Mouse (Mus musculus) forebrain, embryonic 13.5 days (tissue): ENCODE data around the gene Slco4c1. TPM values are rescaled to one million over a fixed set of nuclear protein-coding genes. Genes with fewer than 3 reads are reported as not detected.

Experiments
- ATAC-seq: fragments of 200-750 bp; cut with Nextera tagmentation; 2 replicates; pipeline ENCODE4 v1.8.0; 2017
- H3K27ac ChIP-seq: fragments of 300-500 bp; sonication (generic); 2 replicates; pipeline ENCODE4 v1.5.1; 2015; ENCODE audit warnings: inconsistent platforms, mild to moderate bottlenecking, moderate library complexity
- H3K27me3 ChIP-seq: fragments of 300-500 bp; sonication (generic); 2 replicates; pipeline ENCODE4 v1.6.1; 2015; ENCODE audit warnings: mild to moderate bottlenecking, inconsistent platforms
- H3K36me3 ChIP-seq: fragments of 300-500 bp; sonication (generic); 2 replicates; pipeline ENCODE4 v1.6.1; 2015; ENCODE audit warnings: mild to moderate bottlenecking, inconsistent platforms; ENCODE audit not compliant: poor library complexity, severe bottlenecking
- H3K4me1 ChIP-seq: fragments of 300-500 bp; sonication (generic); 2 replicates; pipeline ENCODE4 v1.6.1; 2015; ENCODE audit warnings: inconsistent platforms
- H3K4me2 ChIP-seq: fragments of 300-500 bp; sonication (generic); 2 replicates; pipeline ENCODE4 v1.6.1; 2015; ENCODE audit warnings: inconsistent platforms, mild to moderate bottlenecking, moderate library complexity
- H3K4me3 ChIP-seq: fragments of 300-500 bp; sonication (generic); 2 replicates; pipeline ENCODE4 v1.5.1; 2015; ENCODE audit warnings: mild to moderate bottlenecking, inconsistent platforms
- H3K9ac ChIP-seq: fragments of 300-500 bp; sonication (generic); 2 replicates; pipeline ENCODE4 v1.6.1; 2015; ENCODE audit warnings: mild to moderate bottlenecking, inconsistent platforms
- H3K9me3 ChIP-seq: fragments of 300-500 bp; sonication (generic); replicated peaks from 2 replicates; pipeline ENCODE4 v1.6.1; 2016; ENCODE audit warnings: inconsistent platforms
- WGBS: fragments of 180-500 bp; shearing (Covaris S2); methylation state at CpG from one replicate; pipeline ENCODE4 v1.1.7; 2015; 5-methylcytosine and 5-hydroxymethylcytosine counted together
- polyA plus RNA-seq: library from polyadenylated mRNA; unstranded; fragments of >200 nt; fragmentation: Nextera tagmentation; extraction: Ambion mirVana; gene quantifications from 2 replicates; pipeline ENCODE4 v1.2.1, GENCODE M21; 2015

Gene Slco4c1
- polyA plus RNA-seq = 0.08 and 0.23 TPM in 2 replicates

DNA sequence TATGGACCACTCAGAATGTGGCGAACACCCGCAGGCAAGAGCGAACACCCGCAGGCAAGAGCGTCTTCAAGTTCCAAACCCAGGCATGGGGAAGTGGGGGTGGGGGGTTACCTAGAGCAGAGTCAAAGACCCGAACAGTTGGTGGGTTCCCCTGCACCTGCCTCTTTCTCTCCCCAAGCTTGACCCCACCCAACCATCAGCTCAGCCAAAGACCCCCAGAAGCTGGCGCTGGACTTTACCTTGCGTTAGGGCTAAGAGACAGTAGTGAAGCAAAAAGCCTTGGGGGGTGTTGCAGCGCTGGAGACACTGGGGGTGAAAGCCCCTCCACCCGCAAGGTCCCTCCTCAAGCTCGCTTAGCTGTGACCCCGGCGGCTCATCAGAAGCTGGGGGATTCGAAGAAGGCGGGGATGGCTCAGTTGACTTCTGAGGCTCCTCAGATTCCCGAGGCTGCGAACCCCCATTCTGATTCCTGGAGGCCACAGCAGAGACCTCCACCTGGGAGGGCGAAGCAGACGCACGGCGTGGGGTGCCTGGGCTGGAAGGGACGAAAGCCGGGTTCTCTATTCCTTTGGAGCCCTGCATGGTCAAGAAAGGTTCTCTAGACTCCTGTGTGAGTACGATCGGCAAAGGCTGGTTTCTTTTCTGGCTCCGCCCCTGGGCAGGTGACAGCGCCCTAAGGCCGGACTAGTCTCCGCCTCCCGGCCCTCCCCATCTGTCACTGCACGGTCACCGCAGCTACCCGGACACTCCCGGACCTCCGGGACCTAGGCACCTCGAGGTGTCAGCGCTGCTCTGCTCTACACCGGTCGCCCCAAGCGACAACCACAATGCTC, at the start of gene Slco4c1:
Slco4c1 (minus strand) TSS at position 644 of the 833 bp plus-strand sequence.
- Histone ChIP-seq H3K4me3 (peak within 1 kb of the TSS; percentile 57), H3K9me3 (no peaks in the 10 kb centered on the region), H3K9ac (peak within 1 kb of the TSS; percentile 62), H3K4me1 (peaks cover 9% of the 10 kb centered on the region; the same call in 1 of the 2 replicates), H3K36me3 (no peaks in the 10 kb centered on the region), H3K27me3 (0 out of 2 replicates have a peak, but pooled peaks cover 13% of the 10 kb centered on the region), H3K4me2 (peak within 1 kb of the TSS; percentile 92), H3K27ac (no peak within 1 kb of the TSS)
- ATAC-seq = peak; percentile 85
- WGBS = 1% methylated on average over 40 of the region's 40 CpGs

DNA sequence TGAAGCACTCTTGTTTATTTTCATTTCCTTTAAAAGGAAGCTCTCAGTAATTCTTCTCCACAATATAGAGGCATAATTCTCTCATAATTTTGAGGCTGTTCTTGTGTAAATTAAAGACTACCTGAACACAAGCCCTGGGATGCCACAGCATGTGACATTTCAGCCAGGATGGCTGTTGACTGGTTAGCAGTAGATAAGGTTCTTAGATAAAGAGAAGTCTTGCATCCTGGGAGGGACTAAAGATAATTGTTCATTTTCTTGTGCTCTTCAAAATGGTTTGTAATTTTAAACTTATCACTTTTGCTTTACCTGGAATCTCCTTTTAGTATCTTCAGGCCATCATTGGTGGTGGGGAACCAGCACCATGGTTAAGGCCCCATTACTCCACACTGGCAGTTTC, 45.4 kb upstream of the Slco4c1 start:
- H3K4me1 ChIP-seq = no peaks in the 10 kb centered on the region
- no peak overlapping the region for H3K9ac ChIP-seq
- H3K4me3 ChIP-seq = no peak overlapping the region
- H3K9me3 ChIP-seq = no peaks in the 10 kb centered on the region
- H3K27ac ChIP-seq = no peak overlapping the region
- no peaks in the 10 kb centered on the region for H3K27me3 ChIP-seq
- no peak for ATAC-seq
- no peaks in the 10 kb centered on the region for H3K36me3 ChIP-seq
- no peak overlapping the region for H3K4me2 ChIP-seq

DNA sequence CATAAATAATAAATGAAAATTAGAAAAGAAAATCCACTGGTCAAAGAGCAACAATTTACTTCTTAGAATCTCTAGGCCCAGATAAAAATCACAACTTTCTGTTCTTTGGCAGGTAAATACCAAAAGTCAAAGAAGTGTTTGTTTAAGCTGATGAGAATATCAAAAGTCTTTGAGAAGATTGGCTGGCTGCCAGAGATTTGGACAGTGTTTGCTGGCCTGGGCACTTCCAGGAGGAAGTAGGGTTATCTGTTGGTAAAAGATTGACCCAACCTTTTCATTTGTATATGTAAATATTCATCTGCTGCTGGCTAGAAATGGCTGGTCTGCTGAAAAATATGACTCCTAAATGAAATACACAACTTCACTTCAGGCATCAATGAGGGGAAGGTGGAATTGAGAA, 11.8 kb upstream of the Slco4c1 start:
- H3K9ac ChIP-seq = no peak overlapping the region
- H3K9me3 ChIP-seq = no peaks in the 10 kb centered on the region
- H3K4me2 ChIP-seq = no peak overlapping the region
- no peak overlapping the region for H3K27ac ChIP-seq
- H3K4me1 ChIP-seq = no peaks in the 10 kb centered on the region
- H3K4me3 ChIP-seq = no peak overlapping the region
- H3K27me3 ChIP-seq = no peaks in the 10 kb centered on the region
- no peak for ATAC-seq
- no peaks in the 10 kb centered on the region for H3K36me3 ChIP-seq

DNA sequence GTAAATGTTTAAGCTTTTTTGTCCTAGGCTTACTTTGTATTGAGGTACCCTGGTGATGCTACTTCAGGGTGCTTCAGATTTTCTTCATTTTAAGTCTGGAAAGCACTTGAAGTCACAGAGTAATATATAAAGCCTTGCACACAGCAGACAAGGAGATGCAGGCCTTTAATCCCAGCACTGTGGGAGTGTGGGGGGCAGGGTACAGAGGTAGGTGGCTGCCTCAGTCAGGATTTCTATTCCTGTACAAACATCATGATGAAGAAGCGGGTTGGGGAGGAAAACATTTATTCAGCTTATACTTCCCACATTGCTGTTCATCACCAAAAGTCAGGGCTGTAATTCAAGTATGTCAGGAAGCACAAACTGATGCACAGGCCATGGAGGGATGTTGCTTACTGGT, 6.6 kb upstream of the Slco4c1 start:
- Histone ChIP-seq H3K36me3 (no peaks in the 10 kb centered on the region), H3K27ac (no peak overlapping the region), H3K4me1 (no peaks in the 10 kb centered on the region), H3K27me3 (no peaks in the 10 kb centered on the region), H3K4me3 (no peak overlapping the region), H3K9ac (no peak overlapping the region), H3K4me2 (no peak overlapping the region), H3K9me3 (no peaks in the 10 kb centered on the region)
- ATAC-seq = no peak
- WGBS = 95% methylated on average over 1 of the region's 1 CpGs

DNA sequence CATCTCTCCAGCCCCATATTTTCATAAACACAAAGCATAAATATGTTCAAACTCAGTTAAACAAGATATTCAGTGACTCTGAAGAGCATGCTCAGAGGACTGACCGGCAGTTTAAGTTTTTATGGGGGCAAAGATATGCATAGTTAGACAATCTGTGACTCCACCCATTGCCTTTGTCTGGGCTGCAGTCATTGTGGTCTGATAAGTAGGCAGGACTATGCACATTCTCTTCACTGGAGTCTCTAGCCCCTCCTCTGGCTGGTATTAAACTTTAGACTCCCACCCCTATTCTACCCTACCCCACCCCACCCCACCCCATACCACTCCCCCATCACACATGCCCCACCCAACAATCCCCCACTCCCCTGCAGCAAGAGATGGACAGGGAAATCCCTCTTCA, 4.1 kb upstream of the Slco4c1 start:
- Histone ChIP-seq H3K9me3 (no peaks in the 10 kb centered on the region), H3K9ac (no peak overlapping the region), H3K4me2 (no peak overlapping the region), H3K27me3 (0 out of 2 replicates have a peak, but pooled peaks cover 7% of the 10 kb centered on the region), H3K36me3 (no peaks in the 10 kb centered on the region), H3K4me1 (peaks cover 9% of the 10 kb centered on the region; the same call in 1 of the 2 replicates), H3K27ac (no peak overlapping the region), H3K4me3 (no peak overlapping the region)
- 78% methylated on average over 1 of the region's 1 CpGs for WGBS
- no peak for ATAC-seq

DNA sequence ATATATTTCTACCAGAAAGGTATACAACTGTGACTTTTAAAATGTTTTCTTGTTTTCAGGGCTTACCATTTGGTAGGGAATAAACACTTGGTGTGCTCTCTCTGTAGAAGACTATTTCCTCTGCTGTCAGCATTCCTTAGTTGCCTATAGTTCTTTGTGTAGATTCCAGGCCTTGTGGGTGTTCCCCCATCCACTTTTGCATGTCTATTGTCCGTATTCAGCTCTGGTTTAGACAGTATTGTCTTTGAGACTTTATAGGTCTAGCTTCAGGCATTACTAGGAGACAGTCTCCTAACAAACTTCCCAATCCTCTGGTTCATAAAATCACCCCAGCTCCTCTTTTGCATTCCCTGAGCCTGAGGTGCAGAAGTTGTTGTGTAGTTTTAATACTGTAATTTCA, 2.7 kb upstream of the Slco4c1 start:
- 56% methylated on average over 1 of the region's 1 CpGs for WGBS
- no peak for ATAC-seq
- Histone ChIP-seq H3K9me3 (no peaks in the 10 kb centered on the region), H3K4me3 (no peak overlapping the region), H3K4me2 (no peak overlapping the region), H3K27me3 (0 out of 2 replicates have a peak, but pooled peaks cover 13% of the 10 kb centered on the region), H3K27ac (no peak overlapping the region), H3K36me3 (no peaks in the 10 kb centered on the region), H3K9ac (no peak overlapping the region), H3K4me1 (peaks cover 9% of the 10 kb centered on the region; the same call in 1 of the 2 replicates)

DNA sequence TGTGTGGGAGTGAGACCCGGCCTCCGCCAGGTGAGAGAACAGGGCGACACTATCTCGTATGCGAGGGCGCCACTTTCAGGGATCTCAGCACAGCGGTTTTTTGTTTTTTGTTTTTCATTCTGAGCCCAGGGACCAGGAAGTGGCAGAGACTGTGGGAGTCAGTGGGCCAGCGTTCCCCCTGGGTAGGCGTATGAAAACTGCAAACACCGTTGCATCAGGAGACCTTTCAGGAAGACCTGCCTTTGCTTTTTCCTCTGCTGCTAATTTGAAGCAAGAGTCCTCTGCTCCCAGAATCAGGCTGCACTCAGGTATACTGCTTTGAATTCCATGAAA, 356 bp upstream of the Slco4c1 start:
- Histone ChIP-seq H3K4me3 (peak overlapping the region; percentile 57), H3K9ac (peak overlapping the region; percentile 62), H3K36me3 (no peaks in the 10 kb centered on the region), H3K27ac (no peak overlapping the region), H3K4me2 (peak overlapping the region; percentile 92), H3K27me3 (0 out of 2 replicates have a peak, but pooled peaks cover 13% of the 10 kb centered on the region), H3K4me1 (peaks cover 9% of the 10 kb centered on the region; the same call in 1 of the 2 replicates), H3K9me3 (no peaks in the 10 kb centered on the region)
- no peak for ATAC-seq
- 4% methylated on average over 10 of the region's 10 CpGs for WGBS

DNA sequence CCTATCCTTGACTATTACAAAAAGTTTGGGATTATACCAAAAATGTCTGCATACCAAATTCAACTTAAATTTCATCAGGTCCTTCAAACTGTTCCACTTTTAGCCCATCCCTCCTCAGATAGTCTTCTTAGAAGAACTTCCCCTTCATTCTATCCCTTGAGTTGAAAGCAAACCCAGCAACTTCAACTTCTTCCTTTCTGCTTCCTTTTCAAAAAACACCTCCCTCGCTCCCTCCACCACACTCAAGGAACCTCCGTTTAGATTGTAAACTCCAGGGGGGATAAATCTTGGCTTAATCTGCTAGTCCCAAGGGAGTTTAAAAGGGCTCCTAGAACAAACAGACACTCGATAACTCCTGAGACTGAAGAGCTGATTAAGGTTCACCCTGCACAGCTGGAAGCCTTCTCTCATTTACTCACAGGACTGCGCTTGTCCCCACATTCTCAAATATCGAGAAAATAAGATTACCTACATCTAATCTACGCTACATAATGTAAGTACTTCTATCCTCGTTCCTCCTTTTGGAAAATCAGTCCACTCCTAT, 1.1 kb downstream of the Slco4c1 start:
- Histone ChIP-seq H3K4me2 (peak overlapping the region; percentile 92), H3K9ac (no peak overlapping the region), H3K9me3 (no peaks in the 10 kb centered on the region), H3K27me3 (0 out of 2 replicates have a peak, but pooled peaks cover 13% of the 10 kb centered on the region), H3K36me3 (no peaks in the 10 kb centered on the region), H3K4me1 (peaks cover 9% of the 10 kb centered on the region; the same call in 1 of the 2 replicates), H3K27ac (no peak overlapping the region), H3K4me3 (no peak overlapping the region)
- no peak for ATAC-seq
- WGBS = 9% methylated on average over 7 of the region's 7 CpGs

DNA sequence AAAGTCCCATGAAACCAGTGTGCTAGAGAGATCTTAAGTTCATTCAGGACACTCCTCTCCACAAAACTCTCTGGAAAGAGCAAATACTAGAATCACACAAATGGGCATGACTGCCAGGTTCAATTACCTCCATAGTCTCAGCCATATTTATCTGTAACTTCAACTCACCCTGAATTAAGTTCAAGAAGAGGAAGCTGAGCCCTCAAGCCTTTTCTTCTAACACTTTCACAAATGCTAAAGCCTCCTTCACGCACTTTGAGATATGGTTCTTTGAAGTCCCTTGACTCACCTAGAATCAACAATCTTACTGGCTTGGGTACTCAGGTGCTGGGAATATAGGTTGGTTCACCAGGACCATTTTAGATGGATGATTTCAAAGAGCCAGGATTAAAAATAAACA, 3.2 kb downstream of the Slco4c1 start:
- 93% methylated on average over 1 of the region's 1 CpGs for WGBS
- Histone ChIP-seq H3K4me3 (no peak overlapping the region), H3K27ac (no peak overlapping the region), H3K4me1 (peaks cover 9% of the 10 kb centered on the region; the same call in 1 of the 2 replicates), H3K27me3 (0 out of 2 replicates have a peak, but pooled peaks cover 13% of the 10 kb centered on the region), H3K9me3 (no peaks in the 10 kb centered on the region), H3K36me3 (no peaks in the 10 kb centered on the region), H3K4me2 (no peak overlapping the region), H3K9ac (no peak overlapping the region)
- ATAC-seq = no peak

DNA sequence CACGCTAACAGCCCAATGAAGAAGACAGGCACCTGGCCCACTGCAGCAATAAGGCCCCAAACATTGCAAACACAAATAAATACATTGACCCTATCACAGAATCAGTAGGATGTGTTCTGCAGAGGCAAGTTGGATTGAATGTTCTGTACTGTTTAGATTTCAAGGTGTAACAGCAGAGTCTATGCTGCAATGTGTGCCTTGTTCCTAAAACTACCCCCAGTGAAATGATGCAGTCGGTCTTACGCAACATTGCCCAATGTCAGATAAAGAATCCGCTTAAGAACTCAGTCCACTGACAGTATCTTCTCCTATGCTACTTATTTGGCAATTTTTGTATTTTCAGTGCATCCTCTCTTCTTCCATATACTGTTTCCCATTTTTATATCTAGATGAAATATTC, 6.0 kb downstream of the Slco4c1 start:
- H3K4me2 ChIP-seq = no peak overlapping the region
- no peak overlapping the region for H3K9ac ChIP-seq
- WGBS = 97% methylated on average over 4 of the region's 4 CpGs
- H3K9me3 ChIP-seq = no peaks in the 10 kb centered on the region
- H3K27ac ChIP-seq = no peak overlapping the region
- H3K36me3 ChIP-seq = no peaks in the 10 kb centered on the region
- H3K4me1 ChIP-seq = no peaks in the 10 kb centered on the region
- 0 out of 2 replicates have a peak, but pooled peaks cover 6% of the 10 kb centered on the region for H3K27me3 ChIP-seq
- no peak for ATAC-seq
- no peak overlapping the region for H3K4me3 ChIP-seq

DNA sequence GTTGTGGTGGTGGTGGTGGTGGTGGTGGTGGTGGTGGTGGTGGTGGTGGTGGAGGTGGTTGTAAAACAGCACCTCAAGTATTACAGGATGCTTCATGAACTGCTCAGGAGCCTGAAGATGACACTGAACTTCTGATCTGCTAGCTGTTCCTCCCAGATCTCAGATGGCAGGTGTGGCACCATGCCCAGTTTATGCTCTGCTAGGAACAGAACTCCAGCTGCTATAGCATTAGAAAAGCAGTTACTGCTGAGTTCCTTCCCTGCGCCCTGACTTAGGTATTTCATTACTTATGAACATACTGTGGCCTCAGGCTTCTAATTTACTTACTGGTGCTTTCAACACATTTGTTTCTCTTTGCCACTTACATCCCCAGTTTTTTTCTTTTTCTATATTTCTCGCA, 7.9 kb downstream of the Slco4c1 start:
- Histone ChIP-seq H3K4me2 (no peak overlapping the region), H3K4me1 (no peaks in the 10 kb centered on the region), H3K4me3 (no peak overlapping the region), H3K9me3 (no peaks in the 10 kb centered on the region), H3K27me3 (no peaks in the 10 kb centered on the region), H3K36me3 (no peaks in the 10 kb centered on the region), H3K27ac (no peak overlapping the region), H3K9ac (no peak overlapping the region)
- WGBS = 89% methylated on average over 2 of the region's 2 CpGs
- no peak for ATAC-seq

DNA sequence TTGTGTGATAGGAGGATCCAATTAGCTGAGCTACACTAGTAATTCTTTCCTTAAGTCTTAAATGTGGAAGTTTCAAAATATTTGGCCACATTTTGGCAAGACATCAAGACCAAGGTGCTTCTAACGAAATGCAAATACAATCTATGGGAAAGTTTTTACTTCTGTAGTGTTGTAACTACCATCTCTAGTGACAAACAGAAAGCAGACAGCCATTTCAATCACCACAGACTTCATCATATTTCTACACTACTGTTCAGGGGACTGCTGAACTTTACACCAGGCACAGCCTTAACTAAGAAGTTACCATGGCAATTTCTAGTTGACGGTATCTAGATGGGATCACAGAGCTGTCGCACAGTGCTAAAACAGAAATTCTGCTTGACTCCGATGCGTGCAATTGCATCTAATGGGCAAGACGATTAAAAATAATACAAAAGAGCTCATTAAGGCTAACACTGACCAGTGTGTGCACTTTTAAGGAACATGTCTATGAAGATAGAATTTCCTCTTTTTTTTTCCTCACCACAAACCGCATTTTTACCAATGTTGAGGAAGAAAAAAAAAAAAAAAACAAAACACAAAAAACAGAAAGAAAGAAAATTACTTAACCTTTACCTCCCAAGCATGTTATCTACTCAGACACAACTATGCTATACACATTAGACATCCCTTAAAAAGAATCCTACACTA, 11.8 kb downstream of the Slco4c1 start:
- no peak for ATAC-seq
- no peak overlapping the region for H3K4me2 ChIP-seq
- no peaks in the 10 kb centered on the region for H3K27me3 ChIP-seq
- WGBS = 85% methylated on average over 7 of the region's 7 CpGs
- no peaks in the 10 kb centered on the region for H3K36me3 ChIP-seq
- H3K9ac ChIP-seq = no peak overlapping the region
- H3K4me3 ChIP-seq = no peak overlapping the region
- H3K4me1 ChIP-seq = no peaks in the 10 kb centered on the region
- H3K9me3 ChIP-seq = no peaks in the 10 kb centered on the region
- no peak overlapping the region for H3K27ac ChIP-seq
